Mouse (Mus musculus) heart, embryonic 12.5 days (tissue): ENCODE data around the gene Mast4. TPM values are rescaled to one million over a fixed set of nuclear protein-coding genes. Genes with fewer than 3 reads are reported as not detected.

Source experiments
- ATAC-seq: fragments of 200-750 bp; cut with Nextera tagmentation; 2 replicates; pipeline ENCODE4 v1.8.0; 2017; ENCODE audit warnings: moderate TSS enrichment, moderate library complexity; ENCODE audit not compliant: insufficient number of reproducible peaks, low FRiP score
- H3K27ac ChIP-seq: fragments of 300-500 bp; sonication (generic); 2 replicates; pipeline ENCODE4 v1.5.1; 2016; ENCODE audit warnings: mild to moderate bottlenecking, moderate library complexity; ENCODE audit not compliant: poor library complexity, severe bottlenecking
- H3K27me3 ChIP-seq: fragments of 300-500 bp; sonication (generic); replicated peaks from 2 replicates; pipeline ENCODE4 v1.6.1; 2016; ENCODE audit warnings: mild to moderate bottlenecking, moderate library complexity
- H3K36me3 ChIP-seq: fragments of 300-500 bp; sonication (generic); 2 replicates; pipeline ENCODE4 v1.6.1; 2016; ENCODE audit warnings: mild to moderate bottlenecking, moderate library complexity
- H3K4me1 ChIP-seq: fragments of 300-500 bp; sonication (generic); replicated peaks from 2 replicates; pipeline ENCODE4 v1.6.1; 2016; ENCODE audit warnings: mild to moderate bottlenecking
- H3K4me2 ChIP-seq: fragments of 300-500 bp; sonication (generic); 2 replicates; pipeline ENCODE4 v1.6.1; 2016; ENCODE audit warnings: mild to moderate bottlenecking, moderate library complexity
- H3K4me3 ChIP-seq: fragments of 300-500 bp; sonication (generic); 2 replicates; pipeline ENCODE4 v1.5.1; 2016; ENCODE audit warnings: mild to moderate bottlenecking
- H3K9ac ChIP-seq: fragments of 300-500 bp; sonication (generic); 2 replicates; pipeline ENCODE4 v1.6.1; 2016; ENCODE audit warnings: mild to moderate bottlenecking, moderate library complexity
- H3K9me3 ChIP-seq: fragments of 300-500 bp; sonication (generic); replicated peaks from 2 replicates; pipeline ENCODE4 v1.6.1; 2016; ENCODE audit warnings: mild to moderate bottlenecking, moderate library complexity
- WGBS: fragments of 180-500 bp; shearing (Covaris S2); methylation state at CpG from one replicate; pipeline ENCODE4 v1.1.7; 2016; 5-methylcytosine and 5-hydroxymethylcytosine counted together
- polyA plus RNA-seq: library from polyadenylated mRNA; unstranded; fragments of >200 nt; fragmentation: Nextera tagmentation; extraction: Ambion mirVana; gene quantifications from 2 replicates; pipeline ENCODE4 v1.2.1, GENCODE M21; 2016

Mast4 gene
- polyA plus RNA-seq, 1 experiment from 2014 or later, result 52.1 TPM

- 77% methylated on average over 2 of the region's 2 CpGs for WGBS
- H3K27me3 ChIP-seq, result no peaks in the 10 kb centered on the region
These were observed 329.1 kb downstream of the Mast4 start for GRCm38 (mm10) chr13:103005227-103005626.

DNA sequence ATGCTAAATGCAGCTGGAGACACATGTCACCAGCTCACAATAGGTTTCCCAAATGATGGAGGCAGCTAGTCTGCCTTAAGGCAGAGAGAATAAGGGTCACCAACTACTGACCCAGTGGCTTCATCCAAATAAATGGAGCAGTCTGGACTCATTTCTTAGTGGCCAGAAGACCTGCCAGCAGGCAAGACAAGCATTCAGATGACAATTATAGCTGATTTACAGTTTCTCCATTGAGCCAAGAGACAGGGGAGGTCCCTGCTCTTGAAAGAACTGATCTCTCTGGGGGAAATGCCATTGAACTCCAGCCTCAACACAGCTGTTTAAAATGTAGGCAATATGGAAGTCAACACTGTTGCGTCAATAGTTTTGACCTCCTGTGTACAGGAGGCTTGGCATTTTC is 332.5 kb downstream of the Mast4 start:
- WGBS, result 87% methylated on average over 1 of the region's 1 CpGs
- Histone ChIP-seq H3K36me3 (no peaks in the 10 kb centered on the region), H3K27ac (no peak overlapping the region), H3K9ac (no peak overlapping the region), H3K4me2 (no peak overlapping the region), H3K9me3 (no peaks in the 10 kb centered on the region), H3K4me3 (no peak overlapping the region), H3K27me3 (no peaks in the 10 kb centered on the region), H3K4me1 (peaks cover 6% of the 10 kb centered on the region)
- no peak for ATAC-seq

More at GRCm38 (mm10) chr13:103005227-103005626, 329.1 kb downstream of the Mast4 start:
- Histone ChIP-seq H3K4me1 (peaks cover 6% of the 10 kb centered on the region), H3K9me3 (no peaks in the 10 kb centered on the region), H3K27ac (no peak overlapping the region), H3K4me2 (no peak overlapping the region), H3K36me3 (no peaks in the 10 kb centered on the region), H3K9ac (no peak overlapping the region), H3K4me3 (no peak overlapping the region)
- no peak for ATAC-seq

GRCm38 (mm10) chr13:103000891-103001290 is 333.4 kb downstream of the Mast4 start:
- Histone ChIP-seq H3K27me3 (no peaks in the 10 kb centered on the region), H3K27ac (no peak overlapping the region), H3K4me2 (no peak overlapping the region), H3K9ac (no peak overlapping the region), H3K4me1 (peaks cover 6% of the 10 kb centered on the region), H3K9me3 (no peaks in the 10 kb centered on the region), H3K36me3 (no peaks in the 10 kb centered on the region), H3K4me3 (no peak overlapping the region)
- 67% methylated on average over 7 of the region's 7 CpGs for WGBS
- ATAC-seq, result no peak

DNA sequence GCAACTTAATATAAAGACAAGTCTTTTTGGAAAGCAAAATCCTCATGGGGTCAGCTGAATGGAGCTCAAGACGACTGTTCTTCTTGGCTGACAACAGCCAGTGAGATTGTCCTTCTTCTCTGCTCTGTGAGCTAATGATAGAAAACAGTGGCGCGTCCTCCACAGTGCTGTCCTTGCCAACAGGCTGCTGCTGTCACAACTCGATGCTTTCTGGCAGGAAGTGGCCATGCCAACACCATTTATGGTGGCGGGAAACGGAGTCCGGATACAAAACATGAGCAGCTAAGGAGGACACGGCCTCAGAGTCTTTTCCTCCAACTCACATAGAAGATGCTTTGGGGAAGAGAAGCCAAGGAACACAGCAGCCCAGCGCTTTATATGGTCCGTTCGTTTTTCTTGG is 340.2 kb downstream of the Mast4 start:
- Histone ChIP-seq H3K4me2 (no peak overlapping the region), H3K27ac (no peak overlapping the region), H3K27me3 (no peaks in the 10 kb centered on the region), H3K9ac (no peak overlapping the region), H3K4me1 (peaks cover 4% of the 10 kb centered on the region), H3K36me3 (no peaks in the 10 kb centered on the region), H3K4me3 (no peak overlapping the region), H3K9me3 (no peaks in the 10 kb centered on the region)
- WGBS, result 73% methylated on average over 11 of the region's 11 CpGs
- ATAC-seq, result no peak

DNA sequence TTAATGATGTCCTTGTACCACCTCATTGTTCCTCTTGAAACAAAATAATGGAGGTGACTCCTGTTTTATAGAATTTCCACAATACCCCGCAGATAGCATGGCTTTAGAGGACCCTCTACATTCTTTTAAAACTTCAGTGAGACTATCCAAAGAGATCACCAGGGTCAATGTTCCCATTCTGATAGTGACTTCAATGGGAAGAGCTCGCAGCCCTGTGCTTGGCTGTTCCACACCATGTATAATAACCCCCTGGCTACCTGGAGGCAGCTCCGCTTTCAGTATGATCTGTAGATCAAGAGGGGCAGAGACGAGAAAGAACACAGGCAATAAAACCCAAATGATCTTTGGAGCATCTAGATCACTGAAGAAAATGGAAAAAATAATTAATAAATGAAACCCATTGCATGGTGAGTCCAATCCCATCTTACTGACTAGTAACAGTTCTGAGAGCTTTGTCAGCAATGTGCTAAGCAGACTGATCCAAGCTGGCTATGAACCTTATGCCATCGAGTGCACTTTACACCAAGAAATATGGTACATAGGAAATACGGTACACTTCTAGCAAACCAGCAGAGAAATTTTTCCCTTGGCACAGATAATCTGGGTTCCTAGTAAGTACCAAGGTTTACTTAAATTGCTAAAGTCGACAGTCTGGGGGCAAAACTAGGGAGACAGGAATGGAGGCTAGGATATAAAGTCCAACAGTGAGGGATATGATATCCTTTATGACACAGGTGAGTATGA is 341.4 kb downstream of the Mast4 start:
- H3K36me3 ChIP-seq, result no peaks in the 10 kb centered on the region
- no peak overlapping the region for H3K4me3 ChIP-seq
- no peaks in the 10 kb centered on the region for H3K27me3 ChIP-seq
- no peak overlapping the region for H3K9ac ChIP-seq
- H3K4me2 ChIP-seq, result no peak overlapping the region
- peaks cover 17% of the 10 kb centered on the region for H3K4me1 ChIP-seq
- no peak for ATAC-seq
- no peaks in the 10 kb centered on the region for H3K9me3 ChIP-seq
- 83% methylated on average over 7 of the region's 7 CpGs for WGBS
- H3K27ac ChIP-seq, result no peak overlapping the region

- Histone ChIP-seq H3K27me3 (no peaks in the 10 kb centered on the region), H3K9me3 (no peaks in the 10 kb centered on the region), H3K4me1 (peaks cover 24% of the 10 kb centered on the region), H3K4me2 (no peak overlapping the region), H3K9ac (no peak overlapping the region), H3K27ac (no peak overlapping the region), H3K36me3 (no peaks in the 10 kb centered on the region), H3K4me3 (no peak overlapping the region)
- ATAC-seq, result no peak
- 84% methylated on average over 11 of the region's 11 CpGs for WGBS
These were observed 342.4 kb downstream of the Mast4 start for GRCm38 (mm10) chr13:102991928-102992327.

- Histone ChIP-seq H3K9me3 (no peaks in the 10 kb centered on the region), H3K4me2 (no peak overlapping the region), H3K27me3 (no peaks in the 10 kb centered on the region), H3K4me1 (peaks cover 26% of the 10 kb centered on the region), H3K4me3 (no peak overlapping the region), H3K9ac (no peak overlapping the region), H3K27ac (no peak overlapping the region), H3K36me3 (no peaks in the 10 kb centered on the region)
- no peak for ATAC-seq
- 86% methylated on average over 7 of the region's 7 CpGs for WGBS
These were observed 343.1 kb downstream of the Mast4 start for GRCm38 (mm10) chr13:102991196-102991595.

- no peaks in the 10 kb centered on the region for H3K9me3 ChIP-seq
- H3K27me3 ChIP-seq, result no peaks in the 10 kb centered on the region
- no peak overlapping the region for H3K9ac ChIP-seq
- H3K27ac ChIP-seq, result no peak overlapping the region
- no peak overlapping the region for H3K4me3 ChIP-seq
- peaks cover 26% of the 10 kb centered on the region for H3K4me1 ChIP-seq
- 83% methylated on average over 1 of the region's 1 CpGs for WGBS
- H3K4me2 ChIP-seq, result no peak overlapping the region
- H3K36me3 ChIP-seq, result no peaks in the 10 kb centered on the region
- ATAC-seq, result no peak
These were observed 344.2 kb downstream of the Mast4 start for GRCm38 (mm10) chr13:102990085-102990484.

DNA sequence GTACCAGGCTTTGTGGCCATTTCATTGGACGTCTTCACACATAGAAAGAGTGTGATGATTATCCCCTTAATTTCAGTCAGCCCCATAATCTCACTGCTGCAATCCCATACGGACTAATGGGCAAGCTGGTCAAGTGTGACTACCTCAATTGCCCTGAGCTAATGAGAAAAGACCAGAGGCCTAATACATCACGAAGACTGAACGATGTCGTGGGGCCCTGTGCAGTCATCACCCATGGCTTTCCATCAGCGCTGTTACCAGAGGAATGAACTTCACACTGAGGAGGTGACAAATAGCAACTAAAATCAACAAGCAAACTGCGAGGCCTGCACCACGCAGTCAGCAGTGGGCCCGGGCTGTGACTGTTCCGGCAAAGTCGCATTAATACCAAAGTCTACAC is 344.7 kb downstream of the Mast4 start:
- H3K27ac ChIP-seq, result no peak overlapping the region
- no peak overlapping the region for H3K9ac ChIP-seq
- WGBS, result 76% methylated on average over 11 of the region's 11 CpGs
- no peaks in the 10 kb centered on the region for H3K36me3 ChIP-seq
- peaks cover 26% of the 10 kb centered on the region for H3K4me1 ChIP-seq
- no peaks in the 10 kb centered on the region for H3K9me3 ChIP-seq
- no peak overlapping the region for H3K4me3 ChIP-seq
- H3K27me3 ChIP-seq, result no peaks in the 10 kb centered on the region
- no peak overlapping the region for H3K4me2 ChIP-seq
- no peak for ATAC-seq

- Histone ChIP-seq H3K27ac (no peak overlapping the region), H3K4me3 (no peak overlapping the region), H3K9ac (no peak overlapping the region), H3K4me1 (peaks cover 26% of the 10 kb centered on the region), H3K36me3 (no peaks in the 10 kb centered on the region), H3K4me2 (no peak overlapping the region), H3K27me3 (no peaks in the 10 kb centered on the region), H3K9me3 (no peaks in the 10 kb centered on the region)
- 91% methylated on average over 4 of the region's 4 CpGs for WGBS
- no peak for ATAC-seq
These were observed 345.3 kb downstream of the Mast4 start for GRCm38 (mm10) chr13:102988976-102989375.

GRCm38 (mm10) chr13:102988251-102988895 is 345.9 kb downstream of the Mast4 start:
- no peak overlapping the region for H3K4me3 ChIP-seq
- 70% methylated on average over 11 of the region's 11 CpGs for WGBS
- no peak overlapping the region for H3K27ac ChIP-seq
- no peaks in the 10 kb centered on the region for H3K27me3 ChIP-seq
- H3K9me3 ChIP-seq, result no peaks in the 10 kb centered on the region
- ATAC-seq, result no peak
- no peak overlapping the region for H3K4me2 ChIP-seq
- H3K9ac ChIP-seq, result no peak overlapping the region
- peaks cover 26% of the 10 kb centered on the region for H3K4me1 ChIP-seq
- no peaks in the 10 kb centered on the region for H3K36me3 ChIP-seq
